Mouse (Mus musculus) colon, adult 2 months (tissue): ENCODE measurements around the gene Gm17018. TPM values are rescaled to one million over a fixed set of nuclear protein-coding genes. Genes with fewer than 3 reads are reported as not detected.

Experiments used
- polyA plus RNA-seq: library from polyadenylated mRNA; depleted of rRNA; stranded (reverse); fragments of >200 nt; gene quantifications from 2 replicates; pipeline ENCODE4 v1.2.3, GENCODE M21; 2012; rRNA removed

Gene Gm17018
- 4.2 and 4.9 TPM in 2 replicates for polyA plus RNA-seq

GRCm38 (mm10) chr19:45560153-45560890, at the start of gene Gm17018, which contains the start of gene Poll:
TSS of gene Gm17018 (plus strand) at chr19:45560615.
TSS of gene Poll (minus strand) at chr19:45560531.

Other genes with a start within 250 kb of the Gm17018 start
- 8.9 and 9.3 TPM in 2 replicates for gene Btrc, start 196.9 kb upstream of the Gm17018 start, polyA plus RNA-seq
- gene Poll, start 84 bp upstream of the Gm17018 start, polyA plus RNA-seq, result 9.0 and 9.2 TPM in 2 replicates
- 65.7 and 75.9 TPM in 2 replicates for gene Fbxw4, start 99.7 kb downstream of the Gm17018 start, polyA plus RNA-seq
- not detected in 2 replicates for gene Fgf8, start 182.3 kb downstream of the Gm17018 start, polyA plus RNA-seq
- 59.9 and 62.1 TPM in 2 replicates for gene Npm3, start 189.0 kb downstream of the Gm17018 start, polyA plus RNA-seq
- 13.2 and 14.1 TPM in 2 replicates for gene Mgea5, start 223.2 kb downstream of the Gm17018 start, polyA plus RNA-seq